Mouse (Mus musculus) lung, postnatal 36 days (tissue): ENCODE measurements around the gene Radil.

ENCODE experiments used
- DNase-seq: peaks from one replicate; pipeline ENCODE4 v3.0.0; 2022; ENCODE audit warnings: mixed read lengths

The Radil gene

DNA sequence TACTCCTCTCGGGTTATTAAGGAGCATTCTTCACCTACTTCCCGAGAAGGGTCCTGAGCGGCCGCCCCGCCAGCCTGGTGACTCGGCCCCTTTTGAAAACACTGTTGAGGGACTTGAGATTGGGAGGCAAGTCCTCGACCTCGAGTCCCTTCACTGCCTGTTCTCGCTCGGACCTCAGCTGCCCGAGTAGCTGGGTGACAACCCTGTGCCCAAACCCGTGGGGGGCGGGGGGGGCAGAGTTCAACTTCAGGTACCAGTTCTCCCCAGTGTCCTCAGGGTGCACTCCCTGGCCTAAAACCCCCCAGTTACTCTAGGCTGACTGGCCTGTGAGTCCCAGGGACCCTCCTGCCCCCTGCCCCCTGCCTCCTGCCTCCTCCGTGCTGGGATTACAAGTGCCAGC is 106.9 kb downstream of the Radil start:
- DNase-seq, result no peak

DNA sequence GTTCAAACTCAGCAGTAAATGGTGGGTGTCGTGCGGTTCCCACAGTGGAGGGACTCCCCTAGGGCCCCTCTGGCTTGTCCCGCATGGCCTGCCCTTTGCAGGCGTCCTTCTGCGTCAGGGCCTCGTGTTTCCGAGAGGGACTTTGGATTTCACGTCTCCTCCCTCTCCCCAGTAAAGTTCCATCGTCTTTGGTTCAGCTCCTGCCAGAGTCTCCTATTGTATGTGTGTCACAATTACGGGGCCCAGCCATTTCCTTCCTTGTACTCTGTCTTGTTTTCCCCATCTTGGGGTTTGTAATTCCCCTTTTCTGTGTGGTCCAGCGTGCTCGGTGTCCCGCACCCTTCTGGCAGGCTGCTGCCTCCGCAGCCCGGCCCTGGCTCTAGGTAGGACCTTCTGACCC is 107.4 kb downstream of the Radil start:
- DNase-seq, result peak; percentile 54

DNA sequence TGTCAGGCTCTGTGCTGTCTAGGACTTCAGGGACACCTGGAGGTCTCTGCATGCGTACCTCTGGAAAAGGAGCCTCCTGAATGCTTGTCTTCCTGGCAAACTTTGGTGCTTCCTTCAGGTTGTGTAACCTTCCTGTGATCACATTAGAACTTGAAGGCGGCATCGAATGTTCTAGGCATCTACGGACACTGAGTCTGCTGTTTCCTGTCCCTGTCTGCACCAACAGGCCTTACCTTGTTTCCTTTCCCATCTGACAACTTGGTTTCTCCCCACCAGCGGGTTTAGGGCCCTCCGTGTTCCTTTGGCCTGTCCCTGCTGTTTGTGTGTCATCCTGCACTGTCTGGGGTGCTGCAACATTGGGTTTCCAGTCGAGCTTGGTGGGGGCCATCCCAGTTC is 108.9 kb downstream of the Radil start:
- no peak for DNase-seq

DNA sequence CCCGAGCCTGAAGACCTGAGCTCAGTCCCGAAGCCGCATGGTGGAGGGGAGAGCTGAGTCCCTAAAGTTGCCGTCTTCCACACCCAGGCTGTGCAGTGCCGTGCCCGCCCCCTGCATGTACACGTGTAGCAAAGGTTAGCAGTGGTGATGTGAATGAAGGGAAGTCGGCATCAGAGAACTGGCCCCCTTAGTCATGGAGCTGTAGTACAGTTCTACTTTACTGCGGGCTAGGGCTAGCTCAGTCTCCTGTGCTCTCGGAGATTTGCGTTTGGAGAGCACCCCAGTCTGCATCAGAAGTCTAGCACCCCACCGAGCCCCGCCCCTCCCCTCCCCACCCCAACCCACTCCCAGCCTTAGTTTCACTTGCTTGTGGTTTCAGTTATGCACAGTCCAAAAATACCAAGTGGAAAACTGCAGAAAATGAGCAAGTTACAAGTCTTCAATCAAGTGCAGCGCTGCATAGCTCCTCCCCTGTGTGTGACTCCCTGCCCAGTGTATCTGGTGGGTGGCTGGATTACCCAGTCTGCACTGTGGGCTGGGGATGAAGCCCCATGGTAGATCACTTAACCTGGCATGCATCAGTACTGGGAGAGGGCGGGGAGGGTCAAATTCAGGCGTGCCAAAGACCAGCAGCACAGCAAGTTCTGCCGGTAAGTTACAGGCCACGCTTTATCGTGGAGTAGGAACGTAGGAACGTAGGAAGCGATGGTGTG is 109.4 kb downstream of the Radil start:
- DNase-seq, result no peak

DNA sequence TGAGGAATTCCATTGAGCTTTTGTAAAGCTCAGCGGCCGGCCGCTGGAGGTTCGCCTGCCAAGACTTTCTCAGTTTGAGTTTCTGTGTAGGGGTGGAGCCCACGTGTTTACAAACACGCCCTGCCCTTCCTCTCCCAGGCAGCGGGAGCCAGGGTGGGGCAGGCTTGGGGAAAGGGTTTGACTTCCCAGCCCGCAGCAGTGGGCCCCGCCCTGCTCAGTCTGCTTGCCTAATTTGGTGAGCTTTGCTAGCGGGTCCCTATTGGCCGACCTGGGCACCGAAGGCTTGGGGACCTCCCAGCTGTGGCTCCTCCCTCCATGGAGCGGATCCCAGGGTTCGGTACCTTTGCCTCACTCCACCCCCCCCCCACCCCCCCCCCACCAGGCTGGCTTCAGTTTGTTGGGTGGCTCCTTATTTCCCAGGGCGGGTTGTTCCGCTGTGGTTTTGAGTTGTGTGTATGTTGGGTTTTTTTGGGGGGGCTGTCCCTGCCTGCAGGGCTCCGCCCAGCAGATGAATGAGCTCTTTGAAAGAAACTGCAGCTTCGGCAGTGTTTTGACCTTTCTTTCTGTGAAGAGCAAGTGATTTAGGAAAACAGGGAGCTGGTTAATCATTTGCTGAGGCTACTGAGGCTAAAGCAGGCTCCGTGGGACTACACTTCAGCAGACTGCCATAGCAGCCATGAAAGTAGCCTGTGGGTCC is 110.3 kb downstream of the Radil start:
- peak; percentile 99 for DNase-seq

DNA sequence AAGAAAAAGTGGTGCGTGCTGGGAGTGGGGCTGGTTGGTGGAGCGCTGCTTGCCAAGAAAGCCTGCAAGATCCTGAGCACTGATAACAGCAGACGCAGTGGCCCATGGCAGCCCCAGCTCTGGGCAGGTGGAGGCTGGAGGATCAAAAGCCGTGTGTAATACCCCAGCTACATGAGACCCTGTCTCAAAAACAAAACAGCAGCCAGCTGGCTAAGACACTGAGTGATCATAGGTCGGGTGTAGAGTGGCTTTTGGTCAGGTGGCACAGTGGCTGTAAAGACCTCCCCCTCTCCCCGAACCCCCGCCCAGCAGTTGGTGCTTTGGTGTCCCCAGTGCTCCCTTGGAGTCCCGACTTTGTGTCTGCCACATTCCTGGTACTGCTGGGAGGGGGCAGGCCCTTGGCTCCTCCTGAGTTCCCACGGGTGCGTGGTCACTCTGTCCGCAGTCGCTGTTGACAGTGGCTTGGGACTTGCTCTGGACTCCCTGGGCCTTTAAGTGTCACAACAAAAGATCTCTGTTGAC is 110.9 kb downstream of the Radil start:
- no peak for DNase-seq

DNA sequence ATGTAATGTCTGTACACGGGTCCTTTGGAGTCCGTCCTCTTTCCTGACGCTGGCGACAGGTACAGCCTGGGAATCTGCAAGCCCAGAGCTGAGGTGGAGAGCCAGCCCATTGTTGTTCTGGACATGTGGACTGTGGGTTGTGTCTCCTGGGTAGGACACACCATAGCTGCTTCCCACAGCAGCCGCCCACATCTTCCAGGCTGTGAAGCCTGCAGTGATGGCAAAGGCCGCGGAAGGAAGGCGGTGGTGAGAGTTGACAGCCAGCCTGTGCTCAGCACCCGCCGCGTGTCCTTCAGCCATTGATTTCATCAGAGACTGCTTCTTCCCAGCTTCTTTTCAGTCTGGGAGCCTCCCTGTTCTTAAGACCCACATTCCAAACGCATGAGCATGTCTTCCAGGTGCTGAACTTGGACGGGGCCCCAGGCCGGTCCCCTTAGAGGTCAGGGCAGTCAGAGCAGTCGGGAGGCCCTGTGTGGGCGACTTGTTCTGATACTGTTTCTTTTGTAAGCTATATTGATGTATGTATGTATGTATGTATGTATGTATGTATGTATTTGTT is 112.4 kb downstream of the Radil start:
- DNase-seq, result no peak

DNA sequence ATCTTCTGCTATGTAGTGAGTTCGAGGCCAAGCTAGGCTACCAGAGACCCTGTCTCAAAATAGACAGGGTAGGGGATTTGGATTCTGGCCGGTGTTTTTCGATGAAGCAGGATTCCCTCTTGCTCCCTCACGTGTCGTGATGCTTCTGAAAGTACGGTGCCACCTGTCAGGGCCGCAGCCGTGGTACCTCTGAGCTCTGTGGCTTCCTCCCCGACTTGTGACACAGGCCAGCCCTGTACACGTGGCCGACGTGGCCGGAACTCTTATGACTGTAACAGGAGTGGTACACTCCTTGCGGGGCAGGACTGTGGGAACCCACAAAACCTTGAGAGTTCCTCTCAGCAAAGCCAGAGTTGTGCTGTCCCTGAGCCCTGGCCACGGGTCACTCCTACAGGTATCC is 115.2 kb downstream of the Radil start:
- DNase-seq, result no peak
